Mouse (Mus musculus) ES-Bruce4 (cell line): ENCODE data around the gene Trappc3.

ENCODE experiments used
- CTCF ChIP-seq: IDR thresholded peaks from one replicate; pipeline ENCODE4 v1.8.1; 2011; ENCODE audit warnings: low read depth, low read length
- EP300 ChIP-seq: IDR thresholded peaks from 2 replicates; pipeline ENCODE4 v1.6.1; 2011; ENCODE audit warnings: low read depth, low read length; ENCODE audit not compliant: insufficient read depth
- POLR2A ChIP-seq: IDR thresholded peaks from one replicate; pipeline ENCODE4 v1.8.1; 2011; ENCODE audit warnings: low read length; ENCODE audit not compliant: insufficient read depth

DNA sequence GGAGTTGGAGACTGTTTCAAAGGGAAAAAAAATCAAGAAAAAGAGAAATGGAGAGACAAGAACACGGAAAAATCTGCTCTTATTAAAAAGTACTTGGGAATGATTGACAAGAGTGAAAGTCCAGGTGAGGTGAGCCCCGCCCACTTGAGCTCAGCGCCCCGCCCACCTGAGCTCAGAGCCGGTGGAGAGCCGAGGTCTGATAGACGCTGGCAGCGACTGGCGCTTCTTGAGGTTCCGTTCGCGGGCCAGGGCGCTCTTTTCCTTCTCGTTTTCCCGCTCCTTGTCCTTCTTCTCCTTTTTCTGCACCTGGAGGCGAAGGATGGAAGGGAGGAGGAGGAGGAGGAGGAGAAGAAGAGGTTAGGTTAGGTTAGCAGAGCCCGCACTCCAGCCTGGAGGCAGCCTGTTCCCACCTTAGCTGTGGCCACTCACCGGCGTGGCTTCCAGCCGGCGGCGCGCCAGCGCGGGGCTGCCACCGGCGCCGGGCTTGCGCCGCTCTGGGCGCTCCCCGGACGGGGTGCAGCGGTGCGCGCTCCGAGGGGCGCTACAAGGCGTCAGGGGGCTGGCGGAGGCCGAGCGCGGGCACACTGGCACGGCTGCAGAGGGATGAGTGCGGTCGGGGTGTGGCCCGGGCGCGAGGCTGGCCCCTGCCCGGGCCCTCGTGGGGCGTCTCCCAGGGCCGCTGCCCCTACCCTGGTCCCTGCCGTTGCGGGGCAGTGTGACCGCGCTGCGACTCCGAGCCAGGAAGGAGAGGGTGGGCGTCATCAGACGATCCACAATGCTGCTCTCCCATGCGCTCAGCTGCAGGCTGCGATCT is 25.5 kb upstream of the Trappc3 start:
- no peak for TF ChIP-seq EP300
- TF ChIP-seq CTCF: no peak
- no peak for TF ChIP-seq POLR2A
